Mouse (Mus musculus) heart, embryonic 16.5 days (tissue): Measurements from ENCODE around the gene Prickle1. TPM values are rescaled to one million over a fixed set of nuclear protein-coding genes. Genes with fewer than 3 reads are reported as not detected.

Experiments
- ATAC-seq: fragments of 200-750 bp; cut with Nextera tagmentation; replicated peaks from 2 replicates; pipeline ENCODE4 v1.8.0; 2017; ENCODE audit warnings: moderate number of reproducible peaks; ENCODE audit not compliant: insufficient read depth, low FRiP score; ENCODE audit errors: extremely low read depth
- H3K27ac ChIP-seq: fragments of 300-500 bp; sonication (generic); 2 replicates; pipeline ENCODE4 v1.5.1; 2014; ENCODE audit warnings: mild to moderate bottlenecking, low read length, control low read depth, moderate library complexity
- H3K27me3 ChIP-seq: fragments of 300-500 bp; sonication (generic); 2 replicates; pipeline ENCODE4 v1.6.1; 2014; ENCODE audit warnings: low read length, mixed read lengths; ENCODE audit not compliant: control insufficient read depth, insufficient read depth
- H3K36me3 ChIP-seq: fragments of 300-500 bp; sonication (generic); 2 replicates; pipeline ENCODE4 v1.6.1; 2014; ENCODE audit not compliant: control insufficient read depth, insufficient read depth
- H3K4me1 ChIP-seq: fragments of 300-500 bp; sonication (generic); 2 replicates; pipeline ENCODE4 v1.6.1; 2014; ENCODE audit warnings: low read length, mixed read lengths; ENCODE audit not compliant: control insufficient read depth, insufficient read depth
- H3K4me2 ChIP-seq: fragments of 300-500 bp; sonication (generic); 2 replicates; pipeline ENCODE4 v1.6.1; 2014; ENCODE audit warnings: low read depth, mild to moderate bottlenecking, control low read depth, low read length
- H3K4me3 ChIP-seq: fragments of 300-500 bp; sonication (generic); 2 replicates; pipeline ENCODE4 v1.5.1; 2014; ENCODE audit warnings: mild to moderate bottlenecking, control low read depth, low read length
- H3K9ac ChIP-seq: fragments of 300-500 bp; sonication (generic); 2 replicates; pipeline ENCODE4 v1.6.1; 2014; ENCODE audit warnings: low read length, control low read depth
- H3K9me3 ChIP-seq: fragments of 300-500 bp; sonication (generic); replicated peaks from 2 replicates; pipeline ENCODE4 v1.6.1; 2016; ENCODE audit warnings: low read length; ENCODE audit not compliant: control insufficient read depth
- WGBS: fragments of 180-500 bp; shearing (Covaris S2); extraction: QIAGEN DNeasy Blood & Tissue Kit; methylation state at CpG from one replicate; pipeline ENCODE4 v1.1.7; 2014; 5-methylcytosine and 5-hydroxymethylcytosine counted together
- polyA plus RNA-seq: library from polyadenylated mRNA; unstranded; fragments of >200 nt; fragmentation: Nextera tagmentation; extraction: Ambion mirVana; gene quantifications from 2 replicates; pipeline ENCODE4 v1.2.1, GENCODE M21; 2015

Prickle1 gene
- polyA plus RNA-seq, 1 experiment from 2014 or later: 31.0 TPM

- no peak for ATAC-seq
- Histone ChIP-seq H3K4me3 (no peak overlapping the region), H3K27me3 (no peaks in the 10 kb centered on the region), H3K27ac (no peak overlapping the region), H3K36me3 (peaks cover 5% of the 10 kb centered on the region; the same call in 1 of the 2 replicates), H3K9me3 (peaks cover 5% of the 10 kb centered on the region; the same call in 1 of the 2 replicates), H3K9ac (no peak overlapping the region), H3K4me2 (no peak overlapping the region), H3K4me1 (peaks cover 28% of the 10 kb centered on the region)
- WGBS: 71% methylated on average over 11 of the region's 11 CpGs
Measured at GRCm38 (mm10) chr15:93570881-93571495, 24.7 kb downstream of the Prickle1 start.

- no peak overlapping the region; the same call in 1 of the 2 replicates for H3K27ac ChIP-seq
- H3K9ac ChIP-seq: no peak overlapping the region
- H3K36me3 ChIP-seq: peaks cover 5% of the 10 kb centered on the region; the same call in 1 of the 2 replicates
- 79% methylated on average over 3 of the region's 3 CpGs for WGBS
- peaks cover 5% of the 10 kb centered on the region; the same call in 1 of the 2 replicates for H3K9me3 ChIP-seq
- H3K27me3 ChIP-seq: no peaks in the 10 kb centered on the region
- ATAC-seq: no peak
- H3K4me2 ChIP-seq: no peak overlapping the region
- no peak overlapping the region for H3K4me3 ChIP-seq
- peaks cover 26% of the 10 kb centered on the region for H3K4me1 ChIP-seq
Measured at GRCm38 (mm10) chr15:93568911-93569310, 26.8 kb downstream of the Prickle1 start.

- ATAC-seq: peak; percentile 72
- H3K27me3 ChIP-seq: no peaks in the 10 kb centered on the region
- H3K4me1 ChIP-seq: peaks cover 31% of the 10 kb centered on the region
- peaks cover 5% of the 10 kb centered on the region; the same call in 1 of the 2 replicates for H3K36me3 ChIP-seq
- WGBS: 39% methylated on average over 14 of the region's 14 CpGs
- H3K9me3 ChIP-seq: peaks cover 5% of the 10 kb centered on the region; the same call in 1 of the 2 replicates
- H3K4me2 ChIP-seq: peak overlapping the region; percentile 13
- peak overlapping the region; percentile 84 for H3K27ac ChIP-seq
- H3K4me3 ChIP-seq: 0 out of 2 replicates have a peak overlapping the region, but pooled peaks have one; percentile 3
- H3K9ac ChIP-seq: no peak overlapping the region
Measured at GRCm38 (mm10) chr15:93567546-93568307, 28.0 kb downstream of the Prickle1 start.

DNA sequence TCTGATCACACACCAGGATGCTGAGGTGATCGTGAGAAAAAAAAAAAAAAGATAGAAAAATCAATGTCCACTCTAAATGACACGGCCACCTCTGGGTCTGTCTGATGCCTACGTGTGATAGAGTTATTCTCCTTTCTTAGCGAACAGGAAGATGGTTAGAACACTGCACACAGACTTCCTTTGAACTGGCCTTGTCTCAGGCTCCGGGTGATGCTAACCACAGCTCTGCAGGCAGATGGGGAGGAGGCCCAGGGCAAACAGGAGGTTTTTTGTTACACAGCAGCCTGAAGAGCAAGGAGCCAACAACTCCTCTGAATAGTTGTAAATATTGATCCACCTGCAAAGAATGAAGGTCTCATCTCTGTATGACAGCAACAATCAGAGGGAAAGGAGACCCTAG lies 32.2 kb downstream of the Prickle1 start:
- no peak overlapping the region for H3K9ac ChIP-seq
- WGBS: 44% methylated on average over 5 of the region's 5 CpGs
- H3K36me3 ChIP-seq: peaks cover 1% of the 10 kb centered on the region; the same call in 1 of the 2 replicates
- ATAC-seq: no peak
- peak overlapping the region; percentile 17; the same call in 1 of the 2 replicates for H3K27ac ChIP-seq
- H3K4me3 ChIP-seq: no peak overlapping the region
- H3K4me1 ChIP-seq: peaks cover 45% of the 10 kb centered on the region
- no peaks in the 10 kb centered on the region for H3K9me3 ChIP-seq
- H3K27me3 ChIP-seq: no peaks in the 10 kb centered on the region
- no peak overlapping the region for H3K4me2 ChIP-seq

GRCm38 (mm10) chr15:93561540-93561939 lies 34.2 kb downstream of the Prickle1 start:
- Histone ChIP-seq H3K9ac (no peak overlapping the region), H3K36me3 (peaks cover 4% of the 10 kb centered on the region; the same call in 1 of the 2 replicates)
- 0 out of 2 replicates have a peak, but pooled peaks have one; percentile 33 for ATAC-seq

GRCm38 (mm10) chr15:93558421-93558820 lies 37.3 kb downstream of the Prickle1 start:
- H3K27ac ChIP-seq: no peak overlapping the region
- H3K9ac ChIP-seq: no peak overlapping the region
- 87% methylated on average over 12 of the region's 12 CpGs for WGBS
- H3K36me3 ChIP-seq: peaks cover 4% of the 10 kb centered on the region; the same call in 1 of the 2 replicates
- peaks cover 44% of the 10 kb centered on the region for H3K4me1 ChIP-seq
- H3K4me2 ChIP-seq: no peak overlapping the region
- no peak overlapping the region for H3K4me3 ChIP-seq
- H3K9me3 ChIP-seq: no peaks in the 10 kb centered on the region
- H3K27me3 ChIP-seq: no peaks in the 10 kb centered on the region
- no peak for ATAC-seq

More at GRCm38 (mm10) chr15:93561540-93561939, 34.2 kb downstream of the Prickle1 start:
- Histone ChIP-seq H3K4me3 (no peak overlapping the region), H3K4me1 (peaks cover 28% of the 10 kb centered on the region), H3K9me3 (no peaks in the 10 kb centered on the region), H3K4me2 (no peak overlapping the region), H3K27ac (no peak overlapping the region), H3K27me3 (no peaks in the 10 kb centered on the region)
- 51% methylated on average over 6 of the region's 6 CpGs for WGBS

DNA sequence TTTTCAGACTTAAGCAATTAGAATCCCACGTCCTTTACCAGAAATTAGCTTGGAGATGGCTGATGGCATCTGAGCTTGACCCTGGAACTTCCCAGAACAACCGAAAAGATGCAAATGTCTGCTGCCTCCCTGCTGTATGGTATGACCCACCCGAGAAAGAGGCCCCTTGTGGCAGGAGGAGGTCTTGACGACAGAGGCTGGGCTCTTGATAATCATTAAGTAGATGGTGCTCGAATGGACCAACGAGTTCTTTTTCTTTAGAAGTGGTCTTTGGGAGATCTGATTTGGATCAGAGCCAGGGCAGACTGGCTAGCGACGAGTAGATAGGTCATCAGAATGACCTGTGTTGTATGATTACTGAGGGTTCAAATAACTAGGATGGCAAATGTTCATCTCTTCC lies 40.0 kb downstream of the Prickle1 start:
- Histone ChIP-seq H3K4me2 (no peak overlapping the region), H3K4me1 (peaks cover 40% of the 10 kb centered on the region), H3K4me3 (no peak overlapping the region), H3K9ac (no peak overlapping the region), H3K27me3 (no peaks in the 10 kb centered on the region), H3K9me3 (no peaks in the 10 kb centered on the region), H3K36me3 (peaks cover 4% of the 10 kb centered on the region; the same call in 1 of the 2 replicates), H3K27ac (no peak overlapping the region)
- ATAC-seq: no peak
- WGBS: 45% methylated on average over 8 of the region's 8 CpGs

GRCm38 (mm10) chr15:93554203-93554851 lies 41.4 kb downstream of the Prickle1 start:
- peak overlapping the region; percentile 36 for H3K4me2 ChIP-seq
- H3K9me3 ChIP-seq: no peaks in the 10 kb centered on the region
- peaks cover 40% of the 10 kb centered on the region for H3K4me1 ChIP-seq
- no peaks in the 10 kb centered on the region for H3K27me3 ChIP-seq
- no peak overlapping the region for H3K4me3 ChIP-seq
- H3K36me3 ChIP-seq: peaks cover 4% of the 10 kb centered on the region; the same call in 1 of the 2 replicates
- peak; percentile 50 for ATAC-seq
- 45% methylated on average over 12 of the region's 12 CpGs for WGBS
- 0 out of 2 replicates have a peak overlapping the region, but pooled peaks have one; percentile 33 for H3K9ac ChIP-seq
- H3K27ac ChIP-seq: peak overlapping the region; percentile 85
